Mouse (Mus musculus) lung, embryonic 15.5 days (tissue): ENCODE measurements around the gene Defb36. TPM values are rescaled to one million over a fixed set of nuclear protein-coding genes. Genes with fewer than 3 reads are reported as not detected.

ENCODE experiments used
- ATAC-seq: fragments of 200-750 bp; cut with Nextera tagmentation; 2 replicates; pipeline ENCODE4 v1.8.0; 2017; ENCODE audit warnings: moderate number of reproducible peaks, borderline replicate concordance; ENCODE audit not compliant: low FRiP score, low TSS enrichment; ENCODE audit errors: extremely low read depth
- H3K27ac ChIP-seq: fragments of 300-500 bp; sonication (generic); 2 replicates; pipeline ENCODE4 v1.5.1; 2015; ENCODE audit warnings: moderate library complexity, mild to moderate bottlenecking, inconsistent platforms
- H3K27me3 ChIP-seq: fragments of 300-500 bp; sonication (generic); 2 replicates; pipeline ENCODE4 v1.6.1; 2015; ENCODE audit warnings: inconsistent platforms
- H3K36me3 ChIP-seq: fragments of 300-500 bp; sonication (generic); 2 replicates; pipeline ENCODE4 v1.6.1; 2015; ENCODE audit warnings: inconsistent platforms
- H3K4me1 ChIP-seq: fragments of 300-500 bp; sonication (generic); 2 replicates; pipeline ENCODE4 v1.6.1; 2015; ENCODE audit warnings: inconsistent platforms
- H3K4me2 ChIP-seq: fragments of 300-500 bp; sonication (generic); 2 replicates; pipeline ENCODE4 v1.6.1; 2015; ENCODE audit warnings: inconsistent platforms, mild to moderate bottlenecking, moderate library complexity
- H3K4me3 ChIP-seq: fragments of 300-500 bp; sonication (generic); 2 replicates; pipeline ENCODE4 v1.5.1; 2015; ENCODE audit warnings: mild to moderate bottlenecking, inconsistent platforms
- H3K9ac ChIP-seq: fragments of 300-500 bp; sonication (generic); 2 replicates; pipeline ENCODE4 v1.6.1; 2015; ENCODE audit warnings: inconsistent platforms
- H3K9me3 ChIP-seq: fragments of 300-500 bp; sonication (generic); 2 replicates; pipeline ENCODE4 v1.6.1; 2016; ENCODE audit warnings: inconsistent platforms
- WGBS: fragments of 180-500 bp; shearing (Covaris S2); methylation state at CpG from one replicate; pipeline ENCODE4 v1.1.7; 2015; 5-methylcytosine and 5-hydroxymethylcytosine counted together
- polyA plus RNA-seq: library from polyadenylated mRNA; unstranded; fragments of >200 nt; fragmentation: Nextera tagmentation; extraction: Ambion mirVana; gene quantifications from 2 replicates; pipeline ENCODE4 v1.2.1, GENCODE M21; 2015

Gene Defb36
- polyA plus RNA-seq, 1 experiment from 2014 or later, result not detected

- Histone ChIP-seq H3K4me2 (no peak overlapping the region), H3K36me3 (no peaks in the 10 kb centered on the region), H3K9ac (no peak overlapping the region), H3K9me3 (no peaks in the 10 kb centered on the region), H3K4me3 (no peak overlapping the region), H3K27me3 (peaks cover 46% of the 10 kb centered on the region), H3K4me1 (peaks cover 16% of the 10 kb centered on the region), H3K27ac (no peak overlapping the region)
- 87% methylated on average over 2 of the region's 2 CpGs for WGBS
- ATAC-seq, result no peak
These were observed 20.4 kb downstream of the Defb36 start for GRCm38 (mm10) chr2:152624566-152624965.

- Histone ChIP-seq H3K4me2 (no peak overlapping the region), H3K27ac (no peak overlapping the region), H3K27me3 (peaks cover 46% of the 10 kb centered on the region), H3K9me3 (no peaks in the 10 kb centered on the region), H3K9ac (no peak overlapping the region), H3K36me3 (no peaks in the 10 kb centered on the region), H3K4me3 (no peak overlapping the region), H3K4me1 (peaks cover 16% of the 10 kb centered on the region)
- ATAC-seq, result no peak
- 20% methylated on average over 1 of the region's 1 CpGs for WGBS
These were observed 21.1 kb downstream of the Defb36 start for GRCm38 (mm10) chr2:152625256-152625655.

GRCm38 (mm10) chr2:152626774-152627591 is 22.9 kb downstream of the Defb36 start, which contains the start of gene Rem1:
TSS of gene Rem1 (plus strand) at chr2:152626951.
- WGBS, result 1% methylated on average over 57 of the region's 59 CpGs
- Histone ChIP-seq H3K27me3 (peaks cover 51% of the 10 kb centered on the region), H3K4me3 (peak within 1 kb of the TSS; percentile 51), H3K9ac (peak within 1 kb of the TSS; percentile 51), H3K27ac (no peak within 1 kb of the TSS), H3K36me3 (no peaks in the 10 kb centered on the region), H3K4me1 (peaks cover 16% of the 10 kb centered on the region), H3K4me2 (peak within 1 kb of the TSS; percentile 85), H3K9me3 (no peaks in the 10 kb centered on the region)
- ATAC-seq, result peak; percentile 60; the same call in 1 of the 2 replicates

GRCm38 (mm10) chr2:152628066-152628465 is 23.9 kb downstream of the Defb36 start:
- Histone ChIP-seq H3K27ac (no peak overlapping the region), H3K9ac (no peak overlapping the region)

GRCm38 (mm10) chr2:152629239-152629638 is 25.1 kb downstream of the Defb36 start:
- WGBS, result 47% methylated on average over 3 of the region's 3 CpGs
- H3K4me3 ChIP-seq, result no peak overlapping the region

More at GRCm38 (mm10) chr2:152628066-152628465, 23.9 kb downstream of the Defb36 start:
- Histone ChIP-seq H3K9me3 (no peaks in the 10 kb centered on the region), H3K4me1 (peaks cover 17% of the 10 kb centered on the region), H3K4me2 (peak overlapping the region; percentile 85; the same call in 1 of the 2 replicates), H3K4me3 (peak overlapping the region; percentile 51), H3K27me3 (peaks cover 51% of the 10 kb centered on the region), H3K36me3 (no peaks in the 10 kb centered on the region)
- ATAC-seq, result no peak
- WGBS, result 44% methylated on average over 17 of the region's 17 CpGs

GRCm38 (mm10) chr2:152629904-152630303 is 25.8 kb downstream of the Defb36 start:
- 76% methylated on average over 6 of the region's 6 CpGs for WGBS
- Histone ChIP-seq H3K36me3 (no peaks in the 10 kb centered on the region), H3K27ac (no peak overlapping the region), H3K4me2 (no peak overlapping the region), H3K4me1 (peaks cover 25% of the 10 kb centered on the region), H3K27me3 (peaks cover 44% of the 10 kb centered on the region), H3K9ac (no peak overlapping the region), H3K4me3 (no peak overlapping the region), H3K9me3 (no peaks in the 10 kb centered on the region)
- no peak for ATAC-seq

More at GRCm38 (mm10) chr2:152629239-152629638, 25.1 kb downstream of the Defb36 start:
- Histone ChIP-seq H3K27ac (no peak overlapping the region), H3K27me3 (peaks cover 51% of the 10 kb centered on the region), H3K4me1 (peaks cover 25% of the 10 kb centered on the region), H3K9ac (no peak overlapping the region), H3K4me2 (no peak overlapping the region), H3K9me3 (no peaks in the 10 kb centered on the region), H3K36me3 (no peaks in the 10 kb centered on the region)
- ATAC-seq, result no peak

- H3K4me1 ChIP-seq, result peaks cover 29% of the 10 kb centered on the region
- no peak for ATAC-seq
- no peaks in the 10 kb centered on the region for H3K9me3 ChIP-seq
- H3K4me2 ChIP-seq, result peak overlapping the region; percentile 38
- no peak overlapping the region; the same call in 1 of the 2 replicates for H3K9ac ChIP-seq
- H3K27me3 ChIP-seq, result peaks cover 16% of the 10 kb centered on the region
- H3K4me3 ChIP-seq, result no peak overlapping the region
- no peak overlapping the region for H3K27ac ChIP-seq
- H3K36me3 ChIP-seq, result no peaks in the 10 kb centered on the region
- WGBS, result 10% methylated on average over 17 of the region's 17 CpGs
These were observed 29.2 kb downstream of the Defb36 start for GRCm38 (mm10) chr2:152633334-152633733.

GRCm38 (mm10) chr2:152634311-152634710 is 30.2 kb downstream of the Defb36 start:
- H3K9ac ChIP-seq, result no peak overlapping the region
- peaks cover 7% of the 10 kb centered on the region; the same call in 1 of the 2 replicates for H3K27me3 ChIP-seq
- ATAC-seq, result no peak
- no peaks in the 10 kb centered on the region for H3K9me3 ChIP-seq
- peaks cover 31% of the 10 kb centered on the region for H3K4me1 ChIP-seq
- no peak overlapping the region for H3K4me3 ChIP-seq
- WGBS, result 65% methylated on average over 29 of the region's 29 CpGs
- no peak overlapping the region for H3K4me2 ChIP-seq
- H3K27ac ChIP-seq, result no peak overlapping the region
- H3K36me3 ChIP-seq, result no peaks in the 10 kb centered on the region

GRCm38 (mm10) chr2:152636246-152637005 is 32.3 kb downstream of the Defb36 start:
- Histone ChIP-seq H3K4me2 (peak overlapping the region; percentile 40), H3K27ac (peak overlapping the region; percentile 93), H3K27me3 (no peaks in the 10 kb centered on the region; the same call in 1 of the 2 replicates), H3K4me3 (0 out of 2 replicates have a peak overlapping the region, but pooled peaks have one; percentile 5), H3K9me3 (no peaks in the 10 kb centered on the region), H3K4me1 (peaks cover 36% of the 10 kb centered on the region), H3K36me3 (no peaks in the 10 kb centered on the region), H3K9ac (no peak overlapping the region)
- ATAC-seq, result peak; percentile 86
- WGBS, result 36% methylated on average over 23 of the region's 23 CpGs

GRCm38 (mm10) chr2:152637006-152637322 is 32.8 kb downstream of the Defb36 start:
- no peaks in the 10 kb centered on the region for H3K36me3 ChIP-seq
- H3K9me3 ChIP-seq, result no peaks in the 10 kb centered on the region
- no peak for ATAC-seq
- no peaks in the 10 kb centered on the region; the same call in 1 of the 2 replicates for H3K27me3 ChIP-seq
- 44% methylated on average over 6 of the region's 6 CpGs for WGBS
- H3K4me1 ChIP-seq, result peaks cover 36% of the 10 kb centered on the region
- H3K4me2 ChIP-seq, result peak overlapping the region; percentile 40
- no peak overlapping the region for H3K4me3 ChIP-seq
- peak overlapping the region; percentile 93 for H3K27ac ChIP-seq
- no peak overlapping the region for H3K9ac ChIP-seq

- Histone ChIP-seq H3K4me1 (peaks cover 36% of the 10 kb centered on the region), H3K27me3 (no peaks in the 10 kb centered on the region; the same call in 1 of the 2 replicates), H3K4me2 (no peak overlapping the region), H3K36me3 (no peaks in the 10 kb centered on the region), H3K27ac (peak overlapping the region; percentile 93), H3K4me3 (no peak overlapping the region), H3K9me3 (no peaks in the 10 kb centered on the region), H3K9ac (no peak overlapping the region)
- ATAC-seq, result no peak
- WGBS, result 72% methylated on average over 4 of the region's 4 CpGs
These were observed 33.3 kb downstream of the Defb36 start for GRCm38 (mm10) chr2:152637381-152637780.
